Mouse (Mus musculus): ENCODE measurements around the gene Zfp772. TPM values are rescaled to one million over a fixed set of nuclear protein-coding genes. Genes with fewer than 3 reads are reported as not detected.
"Not testable (repeated sequence)": the region's sequence is repeated elsewhere in the genome, so short reads cannot be mapped to it uniquely, and the experiment has no call there.

Gene Zfp772
- polyA plus RNA-seq (2012; ENCODE audit: insufficient read depth, insufficient read length, low replicate concordance, missing spikeins): not detected in 2 replicates

GRCm38 (mm10) chr7:7209313-7210151 is at the start of gene Zfp772:
Zfp772 (minus strand) TSS chr7:7209998.
- not testable (repeated sequence) for H3K4me1 ChIP-seq (ENCODE audit: control insufficient read depth, insufficient read depth, low read length); H3K27ac ChIP-seq (ENCODE audit: insufficient read depth, low read depth, low read length)
- H3K4me3 ChIP-seq (ENCODE audit: insufficient read depth, low read depth, low read length): peak within 1 kb of the TSS; percentile 45
- 2% methylated on average over 24 of the region's 24 CpGs for WGBS

GRCm38 (mm10) chr7:7247228-7247627 is 37.4 kb upstream of the Zfp772 start, which contains the start of gene Vmn2r29:
Vmn2r29 (minus strand) TSS chr7:7247328.
- H3K4me3 ChIP-seq (ENCODE audit: insufficient read depth, low read depth, low read length); H3K27ac ChIP-seq (ENCODE audit: insufficient read depth, low read depth, low read length); H3K4me1 ChIP-seq (ENCODE audit: control insufficient read depth, insufficient read depth, low read length): not testable (repeated sequence)
- no CpG with 5 or more reads among the region's 1 CpGs for WGBS

GRCm38 (mm10) chr7:7188191-7188942 is 21.4 kb downstream of the Zfp772 start:
- no peak overlapping the region for H3K27ac ChIP-seq (ENCODE audit: insufficient read depth, low read depth, low read length)
- peak overlapping the region; percentile 66 for H3K4me3 ChIP-seq (ENCODE audit: insufficient read depth, low read depth, low read length)
- 12% methylated on average over 18 of the region's 18 CpGs for WGBS
- TF ChIP-seq POLR2A (IDR thresholded peaks at IDR 0.05; ENCODE audit: insufficient read depth, low read depth, low read length) (no peak), CTCF (IDR thresholded peaks at IDR 0.05; ENCODE audit: insufficient read depth, low read depth, low read length) (peak; percentile 91)
- no peaks in the 10 kb centered on the region for H3K4me1 ChIP-seq (ENCODE audit: control insufficient read depth, insufficient read depth, low read length)

- TF ChIP-seq POLR2A (IDR thresholded peaks at IDR 0.05; ENCODE audit: insufficient read depth, low read depth, low read length) (no peak), CTCF (IDR thresholded peaks at IDR 0.05; ENCODE audit: insufficient read depth, low read depth, low read length) (no peak)
Measured at GRCm38 (mm10) chr7:7187417-7188190, 22.2 kb downstream of the Zfp772 start.

GRCm38 (mm10) chr7:7185897-7186296 is 23.9 kb downstream of the Zfp772 start:
- 100% methylated on average over 1 of the region's 1 CpGs for WGBS
- H3K27ac ChIP-seq (ENCODE audit: insufficient read depth, low read depth, low read length): no peak overlapping the region
- H3K4me3 ChIP-seq (ENCODE audit: insufficient read depth, low read depth, low read length): no peak overlapping the region
- no peaks in the 10 kb centered on the region for H3K4me1 ChIP-seq (ENCODE audit: control insufficient read depth, insufficient read depth, low read length)
- no peak for TF ChIP-seq POLR2A (IDR thresholded peaks at IDR 0.05; ENCODE audit: insufficient read depth, low read depth, low read length)
- TF ChIP-seq CTCF (IDR thresholded peaks at IDR 0.05; ENCODE audit: insufficient read depth, low read depth, low read length): no peak

More at GRCm38 (mm10) chr7:7187417-7188190, 22.2 kb downstream of the Zfp772 start:
- Histone ChIP-seq H3K4me1 (ENCODE audit: control insufficient read depth, insufficient read depth, low read length) (no peaks in the 10 kb centered on the region), H3K4me3 (ENCODE audit: insufficient read depth, low read depth, low read length) (no peak overlapping the region), H3K27ac (ENCODE audit: insufficient read depth, low read depth, low read length) (no peak overlapping the region)
- WGBS: 29% methylated on average over 13 of the region's 13 CpGs

GRCm38 (mm10) chr7:7171227-7172147 is 38.3 kb downstream of the Zfp772 start, which contains the start of gene Zfp418:
Zfp418 (plus strand) TSS chr7:7171330.
- H3K27ac ChIP-seq (ENCODE audit: insufficient read depth, low read depth, low read length): no peak within 1 kb of the TSS
- TF ChIP-seq CTCF (IDR thresholded peaks at IDR 0.05; ENCODE audit: insufficient read depth, low read depth, low read length) (no peak), POLR2A (IDR thresholded peaks at IDR 0.05; ENCODE audit: insufficient read depth, low read depth, low read length) (no peak)
- WGBS: 1% methylated on average over 26 of the region's 26 CpGs
- no peaks in the 10 kb centered on the region for H3K4me1 ChIP-seq (ENCODE audit: control insufficient read depth, insufficient read depth, low read length)
- H3K4me3 ChIP-seq (ENCODE audit: insufficient read depth, low read depth, low read length): peak within 1 kb of the TSS; percentile 75

Other genes starting within 250 kb of the Zfp772 start
- not detected in 2 replicates for gene Aurkc, start 214.7 kb downstream of the Zfp772 start, polyA plus RNA-seq (2012; ENCODE audit: insufficient read depth, insufficient read length, low replicate concordance, missing spikeins)
- not detected in 2 replicates for gene Zfp954, start 88.5 kb downstream of the Zfp772 start, polyA plus RNA-seq (2012; ENCODE audit: insufficient read depth, insufficient read length, low replicate concordance, missing spikeins)
- not detected in 2 replicates for gene Zfp773, start 73.2 kb downstream of the Zfp772 start, polyA plus RNA-seq (2012; ENCODE audit: insufficient read depth, insufficient read length, low replicate concordance, missing spikeins)
- gene Zfp418, start 38.7 kb downstream of the Zfp772 start, polyA plus RNA-seq (2012; ENCODE audit: insufficient read depth, insufficient read length, low replicate concordance, missing spikeins): not detected in 2 replicates
- not detected in 2 replicates for gene Vmn2r29, start 37.3 kb upstream of the Zfp772 start, polyA plus RNA-seq (2012; ENCODE audit: insufficient read depth, insufficient read length, low replicate concordance, missing spikeins)
- not detected in 2 replicates for gene Gm45844, start 68.3 kb upstream of the Zfp772 start, polyA plus RNA-seq (2012; ENCODE audit: insufficient read depth, insufficient read length, low replicate concordance, missing spikeins)
- not detected in 2 replicates for gene Clcn4, start 90.9 kb upstream of the Zfp772 start, polyA plus RNA-seq (2012; ENCODE audit: insufficient read depth, insufficient read length, low replicate concordance, missing spikeins)
- gene Vmn2r30, start 127.6 kb upstream of the Zfp772 start, polyA plus RNA-seq (2012; ENCODE audit: insufficient read depth, insufficient read length, low replicate concordance, missing spikeins): not detected in 2 replicates
- not detected in 2 replicates for gene Gm45783, start 164.6 kb upstream of the Zfp772 start, polyA plus RNA-seq (2012; ENCODE audit: insufficient read depth, insufficient read length, low replicate concordance, missing spikeins)
- gene Vmn2r31, start 189.7 kb upstream of the Zfp772 start, polyA plus RNA-seq (2012; ENCODE audit: insufficient read depth, insufficient read length, low replicate concordance, missing spikeins): not detected in 2 replicates

Data from olfactory bulb, adult 2 months (tissue).